25 mouse cellular contexts compared by ENCODE assay signal in genomic region chr8:56924724-56925123, GRCm38 (mm10).
DNase-seq lines count a peak whose midpoint lies in the region; ATAC-seq lines count a peak whose summit lies in the region.
"Had no signal": no experiment of that assay in that cellular context is flagged by ENCODE, and none has a peak within 500 bp of the region (broad histone marks: within the 10 kb centered on the region; RNA-seq: fewer than 3 reads in every experiment).

No protein-coding gene starts in this region.

- no peak overlapping the region for H3K9ac ChIP-seq in heart, embryonic 14.5 days (ENCODE audit: low read length)
- H3K9ac ChIP-seq in liver, embryonic 12.5 days, result no peak overlapping the region
- no peak overlapping the region for H3K9ac ChIP-seq in hindbrain, embryonic 16.5 days (ENCODE audit: low read depth, low read length)
- H3K9ac ChIP-seq: embryonic facial prominence, embryonic 15.5 days; forebrain, embryonic 15.5 days; kidney, embryonic 15.5 days; neural tube, embryonic 13.5 days had no signal

- H3K4me1 ChIP-seq in heart, embryonic 14.5 days (ENCODE audit: control insufficient read depth in 2 of 2, insufficient read depth in 2 of 2, low read length in 2 of 2), result peaks cover 3 to 17% of the 10 kb centered on the region in 2 experiments; a peak in 2 of 4 replicates
- H3K4me1 ChIP-seq in liver, embryonic 12.5 days, result peaks cover 42% of the 10 kb centered on the region
- H3K4me1 ChIP-seq in hindbrain, embryonic 16.5 days (ENCODE audit: control insufficient read depth, insufficient read depth, low read depth, low read length), result no peaks in the 10 kb centered on the region
- H3K4me1 ChIP-seq: embryonic facial prominence, embryonic 15.5 days; forebrain, embryonic 15.5 days; kidney, embryonic 15.5 days; midbrain, embryonic 10.5 days; neural tube, embryonic 13.5 days had no signal

- 0% methylated on average over 1 of the region's 1 CpGs for WGBS in heart, embryonic 14.5 days
- WGBS in liver, embryonic 12.5 days (ENCODE audit: insufficient replicate concordance), result 0% methylated on average over 1 of the region's 1 CpGs
- WGBS in hindbrain, embryonic 16.5 days, result 32% methylated on average over 1 of the region's 1 CpGs

- H3K27me3 ChIP-seq in heart, embryonic 14.5 days (ENCODE audit: control insufficient read depth, insufficient read depth, low read length), result no peaks in the 10 kb centered on the region
- peaks cover 8% of the 10 kb centered on the region for H3K27me3 ChIP-seq in liver, embryonic 12.5 days (replicated peaks)
- no peaks in the 10 kb centered on the region for H3K27me3 ChIP-seq in hindbrain, embryonic 16.5 days (replicated peaks; ENCODE audit: control insufficient read depth, insufficient read depth, low read length)
- H3K27me3 ChIP-seq: embryonic facial prominence, embryonic 15.5 days; forebrain, embryonic 15.5 days; kidney, embryonic 15.5 days; neural tube, embryonic 13.5 days had no signal

- H3K9me3 ChIP-seq in heart, embryonic 14.5 days (ENCODE audit: control insufficient read depth, low read length), result 0 out of 2 replicates have a peak, but pooled peaks cover 2% of the 10 kb centered on the region
- H3K9me3 ChIP-seq in liver, embryonic 12.5 days (replicated peaks), result no peaks in the 10 kb centered on the region
- no peaks in the 10 kb centered on the region for H3K9me3 ChIP-seq in hindbrain, embryonic 16.5 days (ENCODE audit: control insufficient read depth, low read length)
- H3K9me3 ChIP-seq: embryonic facial prominence, embryonic 15.5 days; forebrain, embryonic 15.5 days; kidney, embryonic 15.5 days; midbrain, embryonic 10.5 days; neural tube, embryonic 13.5 days had no signal

- no peaks in the 10 kb centered on the region for H3K36me3 ChIP-seq in heart, embryonic 14.5 days (ENCODE audit: control insufficient read depth, insufficient read depth, low read length)
- no peaks in the 10 kb centered on the region for H3K36me3 ChIP-seq in liver, embryonic 12.5 days
- no peaks in the 10 kb centered on the region for H3K36me3 ChIP-seq in hindbrain, embryonic 16.5 days (ENCODE audit: control insufficient read depth, insufficient read depth, low read length)
- H3K36me3 ChIP-seq: embryonic facial prominence, embryonic 15.5 days; forebrain, embryonic 15.5 days; kidney, embryonic 15.5 days; midbrain, embryonic 10.5 days; neural tube, embryonic 13.5 days had no signal

- ATAC-seq in heart, embryonic 14.5 days (ENCODE audit: insufficient number of reproducible peaks, insufficient read depth, low FRiP score, low read depth), result peak; percentile 50; the same call in 1 of the 2 replicates
- ATAC-seq in liver, embryonic 12.5 days, result peak; percentile 74
- ATAC-seq in hindbrain, embryonic 16.5 days, result no peak
- ATAC-seq: activated CD4-positive, CD25-positive, alpha-beta regulatory T cell, adult 4 months; forebrain, embryonic 15.5 days; intestine, postnatal 0 days; lung, postnatal 0 days; midbrain, embryonic 16.5 days had no signal

- H3K4me3 ChIP-seq in heart, embryonic 14.5 days (ENCODE audit: control insufficient read depth in 1 of 2, insufficient read depth in 1 of 2, low read depth in 1 of 2, low read length in 2 of 2), result no peak overlapping the region
- no peak overlapping the region for H3K4me3 ChIP-seq in liver, embryonic 12.5 days
- H3K4me3 ChIP-seq in hindbrain, embryonic 16.5 days (ENCODE audit: low read length), result no peak overlapping the region
- H3K4me3 ChIP-seq: embryonic facial prominence, embryonic 15.5 days; forebrain, embryonic 15.5 days; kidney, embryonic 15.5 days; midbrain, embryonic 10.5 days; myocyte; neural tube, embryonic 13.5 days had no signal

- intact Hi-C loops in heart, postnatal 36 days (cut with DNase I), result no loop called here

- peak overlapping the region; percentile 47 to 50; a peak in 3 of 4 replicates for H3K27ac ChIP-seq in heart, embryonic 14.5 days (replicated peaks in 1 of 2; ENCODE audit: control insufficient read depth in 1 of 2, insufficient read depth in 1 of 2, low read depth in 2 of 2, low read length in 2 of 2)
- no peak overlapping the region for H3K27ac ChIP-seq in liver, embryonic 12.5 days
- no peak overlapping the region for H3K27ac ChIP-seq in hindbrain, embryonic 16.5 days (ENCODE audit: low read depth, low read length)
- H3K27ac ChIP-seq: embryonic facial prominence, embryonic 15.5 days; forebrain, embryonic 15.5 days; kidney, embryonic 15.5 days; midbrain, embryonic 10.5 days; neural tube, embryonic 13.5 days had no signal

- DNase-seq in heart, postnatal 36 days, result no peak
- DNase-seq in retina, postnatal 1 day, result peak; percentile 1
- no peak for DNase-seq in retina, embryonic 14.5 days (ENCODE audit: low spot score)
- DNase-seq in yolk sac, embryonic 10.5 days (ENCODE audit: low spot score), result peak; percentile 48
- DNase-seq in right cerebral cortex, adult 18-20 months, result no peak
- DNase-seq: adrenal gland, adult 8-10 months; cerebellum, adult 8-10 months; cerebellum, postnatal 36 days; kidney, postnatal 36 days; layer of hippocampus, postnatal 36 days; right cerebral cortex, postnatal 14 days; spleen, adult 18-20 months had no signal

- H3K4me2 ChIP-seq in heart, embryonic 14.5 days (ENCODE audit: low read length), result no peak overlapping the region
- peak overlapping the region; percentile 27; the same call in 1 of the 2 replicates for H3K4me2 ChIP-seq in liver, embryonic 12.5 days
- no peak overlapping the region for H3K4me2 ChIP-seq in hindbrain, embryonic 16.5 days (ENCODE audit: low read length)
- H3K4me2 ChIP-seq: embryonic facial prominence, embryonic 15.5 days; forebrain, embryonic 15.5 days; kidney, embryonic 15.5 days; neural tube, embryonic 13.5 days had no signal

Comparison
In these comparisons a context has a peak if more than half of its experiments do, and no peak if none do; other contexts are left out.
1. DNase-seq: peak in retina, postnatal 1 day (single experiment) and yolk sac, embryonic 10.5 days (single experiment); none in heart, postnatal 36 days (0 of 2), retina, embryonic 14.5 days (single experiment) and right cerebral cortex, adult 18-20 months (single experiment).
2. H3K27ac ChIP-seq: peak in heart, embryonic 14.5 days (2 of 2); none in liver, embryonic 12.5 days (single experiment) and hindbrain, embryonic 16.5 days (single experiment).